Mouse (Mus musculus) splenic B cell, adult 2 months (primary cell): ENCODE measurements around the gene Hadha.
A peak's percentile ranks its signal among the peaks of the same experiment; 100 is the strongest.

Experiments used
- DNase-seq: peaks from one replicate; pipeline ENCODE4 v3.0.0-alpha.2; 2011; ENCODE audit warnings: low read depth, low spot score
- H3K27me3 ChIP-seq: 2 replicates; pipeline ENCODE4 v1.6.1; 2012; ENCODE audit warnings: mild to moderate bottlenecking, low read length, moderate library complexity, mixed read lengths; ENCODE audit not compliant: control insufficient read depth, poor library complexity, insufficient read depth, severe bottlenecking
- H3K36me3 ChIP-seq: 2 replicates; pipeline ENCODE4 v1.6.1; 2012; ENCODE audit warnings: mild to moderate bottlenecking, low read length, moderate library complexity, mixed read lengths; ENCODE audit not compliant: control insufficient read depth, poor library complexity, insufficient read depth, severe bottlenecking

The Hadha gene

GRCm38 (mm10) chr5:30111771-30112170, 43.2 kb downstream of the Hadha start:
- no peak for DNase-seq
- Histone ChIP-seq H3K27me3 (no peaks in the 10 kb centered on the region), H3K36me3 (no peaks in the 10 kb centered on the region)

DNA sequence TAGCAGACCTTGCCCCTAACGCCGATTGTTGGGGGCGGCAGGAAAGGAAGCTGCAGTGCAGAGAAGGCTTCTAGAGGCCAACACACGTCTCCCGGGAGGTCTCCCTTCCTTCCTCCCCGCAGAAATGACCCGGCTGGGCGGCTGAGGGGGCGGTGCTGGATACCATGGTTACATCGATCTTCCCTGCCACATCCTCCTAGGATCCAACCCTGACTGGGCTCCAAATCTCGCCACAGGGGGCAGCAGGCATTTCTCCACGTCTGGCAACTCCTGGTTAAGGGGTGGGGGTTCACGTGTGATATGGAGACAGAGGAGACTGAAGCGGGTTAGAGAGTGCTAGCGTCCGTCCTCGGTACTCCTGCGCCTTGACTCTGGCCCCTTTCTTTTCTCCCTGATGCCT, 43.8 kb downstream of the Hadha start:
- DNase-seq = no peak
- Histone ChIP-seq H3K36me3 (no peaks in the 10 kb centered on the region), H3K27me3 (no peaks in the 10 kb centered on the region)

DNA sequence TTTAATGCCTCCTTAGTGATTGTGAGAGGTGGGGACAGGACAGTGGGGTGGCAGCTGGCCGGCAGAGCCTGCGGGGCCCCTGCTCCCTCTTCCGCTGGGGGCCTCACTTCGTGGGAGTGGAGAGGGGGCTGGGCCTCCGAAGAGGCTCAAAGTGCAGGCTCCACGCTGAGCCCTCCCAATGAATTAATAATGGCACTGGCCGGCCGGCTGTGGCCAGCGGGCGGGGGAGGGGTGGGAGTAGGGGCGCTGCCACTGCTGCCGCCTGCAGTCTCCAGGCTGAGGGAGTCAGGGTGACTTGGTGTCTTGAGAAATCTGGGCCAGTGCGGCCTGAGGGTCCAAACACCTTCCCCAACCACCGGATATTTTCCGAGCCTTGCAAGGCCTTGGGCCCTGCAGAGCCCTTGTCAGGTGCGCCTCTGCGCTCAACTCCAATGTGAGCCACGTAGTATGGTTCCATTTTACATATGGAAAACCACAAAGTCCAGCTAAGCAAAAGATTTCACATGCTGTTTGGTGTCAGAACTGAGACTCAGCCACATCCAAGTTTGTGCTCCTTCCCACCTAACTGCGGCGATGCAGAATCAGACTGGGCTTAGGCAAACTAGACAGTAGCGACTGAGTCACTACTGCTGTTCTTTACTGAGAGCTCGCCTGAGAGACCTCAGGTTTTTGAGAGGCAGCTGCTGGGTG, 44.4 kb downstream of the Hadha start:
- Histone ChIP-seq H3K36me3 (no peaks in the 10 kb centered on the region), H3K27me3 (no peaks in the 10 kb centered on the region)
- no peak for DNase-seq

DNA sequence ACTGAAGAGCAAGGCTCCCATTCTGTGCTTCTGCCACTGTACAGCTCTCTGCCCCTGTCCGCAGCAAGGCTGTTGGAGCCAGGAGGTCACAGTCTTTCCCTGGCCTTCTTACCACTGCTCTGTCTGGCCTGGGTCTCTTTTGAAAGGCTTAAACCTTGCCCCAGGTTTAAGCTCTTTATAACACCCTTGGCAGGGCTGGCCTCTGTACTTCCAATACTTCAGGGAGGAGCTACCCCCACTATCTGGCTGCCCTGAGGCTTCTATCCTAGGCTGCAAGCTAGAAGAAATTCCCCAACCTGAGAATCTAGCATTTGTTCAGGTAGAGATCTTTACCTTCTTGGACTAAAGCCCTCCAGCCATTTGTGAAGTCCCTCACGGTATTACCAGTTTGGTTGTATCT, 45.1 kb downstream of the Hadha start:
- no peak for DNase-seq
- Histone ChIP-seq H3K27me3 (no peaks in the 10 kb centered on the region), H3K36me3 (no peaks in the 10 kb centered on the region)

- Histone ChIP-seq H3K36me3 (no peaks in the 10 kb centered on the region), H3K27me3 (no peaks in the 10 kb centered on the region)
- DNase-seq = no peak
Observed at GRCm38 (mm10) chr5:30108233-30108632, 46.7 kb downstream of the Hadha start.

DNA sequence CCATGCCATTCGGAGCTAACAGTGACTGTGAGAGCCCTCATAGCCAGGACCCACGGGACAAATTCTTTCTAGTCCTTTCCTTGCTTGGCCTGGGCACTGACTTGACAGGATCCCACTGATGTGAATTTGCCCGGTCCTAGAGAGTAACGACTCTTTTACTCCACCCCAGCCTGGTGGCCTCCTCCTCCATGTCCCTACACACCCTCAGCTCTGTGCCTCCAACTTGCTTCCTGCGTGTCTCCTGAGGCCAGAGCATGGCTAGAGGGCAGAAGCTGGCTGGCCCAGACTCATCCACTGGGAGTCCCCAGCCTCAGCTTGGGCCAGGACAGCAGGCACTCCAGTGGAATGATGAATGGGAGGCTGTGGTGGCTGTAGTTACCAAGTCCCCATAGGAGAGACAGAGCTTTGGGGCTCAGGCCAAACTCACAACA, 47.3 kb downstream of the Hadha start:
- no peaks in the 10 kb centered on the region for H3K36me3 ChIP-seq
- no peaks in the 10 kb centered on the region for H3K27me3 ChIP-seq
- DNase-seq = no peak

- no peaks in the 10 kb centered on the region for H3K36me3 ChIP-seq
- no peaks in the 10 kb centered on the region for H3K27me3 ChIP-seq
- DNase-seq = no peak
Observed at GRCm38 (mm10) chr5:30107186-30107585, 47.8 kb downstream of the Hadha start.

- Histone ChIP-seq H3K36me3 (no peaks in the 10 kb centered on the region), H3K27me3 (no peaks in the 10 kb centered on the region)
- DNase-seq = no peak
Observed at GRCm38 (mm10) chr5:30106756-30107155, 48.2 kb downstream of the Hadha start.

GRCm38 (mm10) chr5:30105668-30106300, 49.2 kb downstream of the Hadha start, which contains the start of gene 3110082J24Rik:
3110082J24Rik (minus strand) TSS chr5:30106086.
- DNase-seq = no peak
- Histone ChIP-seq H3K27me3 (no peaks in the 10 kb centered on the region), H3K36me3 (no peaks in the 10 kb centered on the region)

DNA sequence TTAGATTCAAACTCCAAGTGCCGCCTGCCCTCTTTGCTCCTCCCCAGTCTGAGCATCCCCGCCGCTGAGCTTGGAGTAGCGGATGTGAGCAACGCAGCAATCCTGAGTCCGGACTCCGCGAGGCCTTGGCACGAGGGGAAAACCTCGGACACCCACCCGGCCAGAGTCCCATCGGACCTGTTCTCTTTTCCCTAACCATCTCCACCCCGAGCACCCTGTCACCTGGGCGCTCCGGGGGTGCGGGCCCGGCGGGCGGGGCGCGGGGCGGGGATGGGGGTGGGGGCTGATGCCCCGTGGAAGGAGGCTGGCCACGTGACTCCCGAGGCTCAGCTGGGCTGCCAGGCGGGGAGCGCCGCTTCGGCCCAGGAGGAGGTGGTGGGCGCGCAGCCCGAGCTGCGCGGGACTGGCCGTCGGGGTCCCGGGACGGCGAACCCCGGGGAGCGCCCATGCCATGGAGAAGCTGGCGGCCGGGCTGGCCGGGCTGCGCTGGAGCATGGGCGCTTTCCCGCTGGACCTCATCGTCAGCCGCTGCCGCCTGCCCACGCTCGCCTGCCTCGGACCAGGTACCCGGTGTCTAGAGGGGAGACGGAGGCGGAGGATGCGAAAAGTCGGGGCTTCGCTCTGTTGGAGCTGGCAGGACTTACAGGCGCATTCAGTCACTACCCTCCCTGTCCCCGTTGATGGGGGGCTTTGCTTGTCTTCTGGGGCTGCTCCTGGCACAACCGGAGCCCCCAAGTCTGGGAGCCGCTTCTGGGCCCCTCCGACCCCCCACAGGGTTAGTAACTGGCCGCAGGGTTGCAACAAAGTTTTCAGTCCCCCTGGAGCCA, 49.9 kb downstream of the Hadha start, which contains the start of gene Garem2:
Garem2 (plus strand) TSS at position 321 of the 827 bp plus-strand sequence.
- DNase-seq = no peak
- Histone ChIP-seq H3K27me3 (no peaks in the 10 kb centered on the region), H3K36me3 (no peaks in the 10 kb centered on the region)

- peak; percentile 37 for DNase-seq
- Histone ChIP-seq H3K27me3 (no peaks in the 10 kb centered on the region), H3K36me3 (no peaks in the 10 kb centered on the region)
Observed at GRCm38 (mm10) chr5:30104339-30104738, 50.6 kb downstream of the Hadha start.

DNA sequence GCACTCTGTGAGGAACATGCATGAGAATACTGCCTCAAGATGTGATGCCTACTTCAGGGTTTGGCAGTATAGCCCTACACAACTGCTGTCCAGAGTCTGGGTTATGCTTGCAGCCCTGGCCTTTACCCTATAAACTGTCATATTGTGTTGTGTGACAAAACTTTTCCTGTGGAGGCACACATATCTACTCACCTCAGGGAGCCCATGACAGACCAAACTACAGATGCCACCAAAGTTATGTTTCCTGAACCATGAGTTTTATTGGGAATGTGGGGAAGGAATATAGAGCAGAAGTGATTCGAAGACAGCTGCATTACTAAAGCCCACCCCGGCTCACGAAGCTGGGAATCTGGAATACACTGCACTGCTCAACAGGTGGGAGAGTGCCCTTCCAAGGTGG, 51.6 kb downstream of the Hadha start:
- Histone ChIP-seq H3K36me3 (no peaks in the 10 kb centered on the region), H3K27me3 (no peaks in the 10 kb centered on the region)
- no peak for DNase-seq

DNA sequence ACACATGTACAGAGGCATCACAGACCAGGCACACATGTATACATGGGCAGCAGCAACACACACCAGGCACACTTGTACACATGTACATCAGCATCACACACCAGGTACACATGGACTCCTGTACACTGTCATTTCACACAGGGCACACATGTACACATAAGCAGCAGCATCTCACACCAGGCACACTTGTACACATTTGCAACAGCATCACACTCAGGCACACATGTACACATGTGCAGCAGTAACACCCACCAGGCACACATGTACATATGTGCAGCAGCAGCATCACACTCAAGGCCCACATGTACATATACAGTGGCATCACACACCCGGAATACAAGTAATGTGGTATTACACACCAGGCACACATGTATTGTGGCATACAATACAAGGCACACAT, 56.7 kb downstream of the Hadha start:
- H3K27me3 ChIP-seq = no peaks in the 10 kb centered on the region
- H3K36me3 ChIP-seq = no peaks in the 10 kb centered on the region
- no peak for DNase-seq

GRCm38 (mm10) chr5:30095731-30096130, 59.2 kb downstream of the Hadha start:
- no peak for DNase-seq
- Histone ChIP-seq H3K36me3 (no peaks in the 10 kb centered on the region), H3K27me3 (no peaks in the 10 kb centered on the region)

DNA sequence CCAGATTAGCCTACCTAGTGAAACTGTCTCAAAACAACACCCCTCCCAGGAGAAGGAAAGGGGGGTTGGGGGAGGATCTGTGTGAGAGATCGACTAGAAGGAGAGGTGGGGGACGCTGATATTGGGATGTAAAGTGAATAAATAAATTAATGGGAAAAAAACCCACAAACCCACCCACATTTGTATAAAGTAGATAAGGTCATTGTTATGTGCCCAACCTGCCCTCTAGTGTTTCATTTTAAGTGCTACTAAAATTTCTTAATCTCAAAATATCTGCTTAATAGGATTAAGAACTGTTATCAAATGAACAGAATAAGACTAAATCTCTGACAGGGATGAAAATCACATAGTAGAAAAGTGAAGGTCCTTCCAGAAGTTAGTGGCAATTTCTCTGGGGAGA, 60.6 kb downstream of the Hadha start:
- no peak for DNase-seq
- H3K36me3 ChIP-seq = no peaks in the 10 kb centered on the region
- no peaks in the 10 kb centered on the region for H3K27me3 ChIP-seq
